Mouse (Mus musculus) left cerebral cortex, adult 2 months (tissue): ENCODE measurements around the gene Dqx1. TPM values are rescaled to one million over a fixed set of nuclear protein-coding genes. Genes with fewer than 3 reads are reported as not detected.
A peak's percentile ranks its signal among the peaks of the same experiment; 100 is the strongest.

Experiments used
- DNase-seq, 2 experiments: peaks; one replicate each; pipeline ENCODE4 v3.0.0; 2021 to 2022; ENCODE audit warnings: low spot score in 2 of 2, mixed read lengths in 1 of 2; ENCODE audit errors: extremely low spot score in 1 of 2
- H3K27ac ChIP-seq: fragments of 200-600 bp; 2 replicates; pipeline ENCODE4 v1.8.1; 2022
- H3K4me3 ChIP-seq: fragments of 200-600 bp; 2 replicates; pipeline ENCODE4 v1.8.1; 2022
- CTCF ChIP-seq: fragments of 200-600 bp; IDR thresholded peaks from 2 replicates; pipeline ENCODE4 v1.8.1; 2022; ENCODE audit warnings: antibody characterized with exemption, mild to moderate bottlenecking, moderate library complexity
- intact Hi-C: fragments of 180-260 bp; cut with DNase I; formaldehyde crosslinking; loops from one replicate; pipeline ENCODE4 v1.15.1; 2025
- total RNA-seq, 2 experiments: library from RNA; stranded (reverse); gene quantifications; 2 replicates each; pipeline ENCODE4 v1.2.3; 2021

Gene Dqx1
- total RNA-seq, 2 experiments from 2014 or later: 0.61 to 0.68 TPM

DNA sequence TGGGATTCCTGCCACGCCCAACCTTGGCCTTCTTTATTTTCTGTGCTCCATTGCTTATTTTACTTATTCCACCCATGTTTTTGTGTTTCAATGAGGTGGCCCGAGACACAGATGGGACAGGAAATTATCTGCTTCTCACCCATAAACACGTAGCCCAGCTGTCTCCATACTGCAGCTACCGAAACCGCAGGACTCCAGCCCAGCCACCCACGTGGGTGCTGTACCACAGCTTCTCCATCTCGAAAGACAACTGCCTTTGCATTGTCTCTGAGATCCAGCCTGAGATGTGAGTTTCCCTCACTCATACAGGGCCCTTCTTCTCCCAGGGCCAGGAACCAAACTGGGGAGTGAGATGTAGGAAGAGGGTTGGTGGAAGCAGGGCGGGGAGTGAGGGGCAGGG, 8.4 kb downstream of the Dqx1 start:
- no peak for DNase-seq
- intact Hi-C loops: no loop called here
- H3K27ac ChIP-seq: no peak overlapping the region
- TF ChIP-seq CTCF: no peak
- H3K4me3 ChIP-seq: no peak overlapping the region

DNA sequence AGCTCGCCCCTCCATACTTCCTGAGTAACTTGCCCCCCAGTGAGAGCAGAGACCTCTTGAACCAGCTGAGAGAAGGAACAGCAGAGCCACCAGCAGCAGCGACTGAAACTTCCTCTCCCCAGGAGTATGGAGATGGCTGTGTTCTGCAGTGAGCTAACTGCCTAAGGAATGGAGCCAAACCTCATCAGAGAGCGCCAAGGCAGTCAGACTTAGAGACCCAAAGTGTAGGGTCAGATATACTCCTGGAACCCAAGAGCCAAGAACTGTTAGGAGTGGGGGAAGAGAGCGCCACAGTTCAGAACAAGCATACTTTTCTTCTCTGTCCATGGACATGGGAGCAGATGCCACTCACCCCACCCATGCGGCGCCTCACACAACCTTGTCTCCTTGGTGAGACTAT, 8.8 kb downstream of the Dqx1 start:
- H3K27ac ChIP-seq: no peak overlapping the region
- intact Hi-C loops: no loop called here
- DNase-seq: no peak
- H3K4me3 ChIP-seq: no peak overlapping the region
- no peak for TF ChIP-seq CTCF

- Histone ChIP-seq H3K27ac (no peak overlapping the region), H3K4me3 (no peak overlapping the region)
- TF ChIP-seq CTCF: no peak
- no peak for DNase-seq
- intact Hi-C loops: no loop called here
These were observed 10.6 kb downstream of the Dqx1 start for GRCm38 (mm10) chr6:83068221-83068620.

DNA sequence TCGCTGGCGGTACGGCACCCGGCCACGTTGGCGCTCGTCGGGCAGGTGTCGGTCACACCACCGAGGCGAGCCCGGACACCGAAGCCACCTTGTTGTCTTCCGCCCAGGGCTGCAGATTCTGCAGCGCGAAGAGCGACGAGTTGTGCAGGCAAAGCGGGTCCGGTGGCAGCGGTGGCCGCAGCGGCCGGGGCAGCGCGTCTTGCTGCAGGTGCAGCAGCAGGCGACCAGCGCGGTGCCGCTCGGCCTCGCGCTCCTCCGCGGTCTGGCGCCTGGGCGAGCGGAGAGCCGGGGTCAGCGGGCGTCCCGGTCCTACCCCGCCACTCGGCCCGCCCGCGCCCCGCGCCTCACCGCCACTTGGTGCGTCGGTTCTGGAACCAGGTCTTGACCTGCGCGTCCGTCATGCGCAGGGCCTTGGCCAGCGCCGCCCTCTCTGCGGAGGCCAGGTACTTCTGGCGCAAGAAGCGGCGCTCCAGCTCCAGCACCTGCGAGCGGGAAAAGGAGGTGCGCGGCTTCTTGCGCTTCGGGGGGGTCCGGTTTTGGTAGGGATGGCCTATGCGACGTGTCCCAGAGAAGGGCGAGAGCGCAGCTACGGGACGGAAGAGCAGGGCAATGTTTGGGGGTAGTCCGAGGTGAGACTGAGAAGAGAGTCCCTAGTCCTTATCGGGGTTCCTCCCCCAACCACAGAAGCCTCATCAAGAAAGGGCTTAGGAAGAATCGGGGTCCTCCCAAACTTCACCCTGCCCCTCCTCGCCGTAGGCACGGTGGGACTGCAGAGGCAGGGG, 11.3 kb downstream of the Dqx1 start:
- no peak for DNase-seq
- Histone ChIP-seq H3K27ac (no peak overlapping the region), H3K4me3 (no peak overlapping the region)
- intact Hi-C loops: no loop called here
- TF ChIP-seq CTCF: no peak

DNA sequence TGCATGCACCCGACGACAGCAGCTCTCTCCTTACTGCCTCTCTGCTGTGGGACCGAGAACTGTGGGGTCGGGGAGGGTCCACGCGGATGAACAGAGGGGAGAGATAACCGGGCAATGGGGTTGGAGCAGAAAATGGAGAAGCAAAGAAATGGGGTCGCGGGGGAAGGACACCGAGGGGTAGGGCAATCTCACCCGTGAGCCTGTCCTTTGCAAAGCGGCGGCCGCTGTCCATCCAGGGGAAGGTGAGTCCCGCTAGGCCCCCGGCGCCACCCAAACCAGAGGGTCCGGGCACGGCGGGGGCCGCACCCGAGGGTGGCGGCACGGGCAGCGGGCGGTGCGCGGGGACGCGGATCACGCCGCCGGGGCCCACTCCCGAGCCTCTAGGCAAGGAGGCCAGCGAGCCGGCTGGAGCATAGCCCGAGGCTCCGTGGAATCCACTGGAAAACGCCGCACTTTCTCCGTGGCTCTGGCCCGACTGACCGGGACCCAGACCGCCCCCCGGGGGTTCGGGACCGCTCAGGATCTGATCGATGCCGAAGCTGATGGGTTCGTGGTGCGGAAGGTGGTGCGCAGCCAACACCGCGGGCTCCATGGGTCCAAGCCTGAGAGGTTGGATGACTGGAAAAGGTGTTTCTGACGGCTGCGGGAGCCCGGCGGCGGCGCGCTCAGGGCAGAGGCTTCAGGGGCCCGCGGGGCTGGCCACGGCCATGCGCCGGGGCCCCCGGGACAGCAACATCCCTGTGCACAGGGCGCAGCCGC, 12.0 kb downstream of the Dqx1 start:
- Histone ChIP-seq H3K4me3 (no peak overlapping the region), H3K27ac (no peak overlapping the region)
- no peak for DNase-seq
- TF ChIP-seq CTCF: no peak
- intact Hi-C loops: loop anchor here (10.0 kb wide), 1 partner anchor 645 kb away; the partner anchor contains the start of gene Vax2

DNA sequence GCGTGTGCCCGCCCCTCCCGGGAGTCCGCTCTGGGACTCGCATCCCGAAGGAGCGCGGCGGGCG, 12.4 kb downstream of the Dqx1 start, which contains the start of gene Tlx2:
TSS of gene Tlx2 (minus strand) at position 47 of the 64 bp plus-strand sequence.
- intact Hi-C loops: loop anchor here (10.0 kb wide), 1 partner anchor 645 kb away; the partner anchor contains the start of gene Vax2
- Histone ChIP-seq H3K4me3 (no peak within 1 kb of the TSS), H3K27ac (no peak within 1 kb of the TSS)
- no peak for TF ChIP-seq CTCF
- DNase-seq: no peak

DNA sequence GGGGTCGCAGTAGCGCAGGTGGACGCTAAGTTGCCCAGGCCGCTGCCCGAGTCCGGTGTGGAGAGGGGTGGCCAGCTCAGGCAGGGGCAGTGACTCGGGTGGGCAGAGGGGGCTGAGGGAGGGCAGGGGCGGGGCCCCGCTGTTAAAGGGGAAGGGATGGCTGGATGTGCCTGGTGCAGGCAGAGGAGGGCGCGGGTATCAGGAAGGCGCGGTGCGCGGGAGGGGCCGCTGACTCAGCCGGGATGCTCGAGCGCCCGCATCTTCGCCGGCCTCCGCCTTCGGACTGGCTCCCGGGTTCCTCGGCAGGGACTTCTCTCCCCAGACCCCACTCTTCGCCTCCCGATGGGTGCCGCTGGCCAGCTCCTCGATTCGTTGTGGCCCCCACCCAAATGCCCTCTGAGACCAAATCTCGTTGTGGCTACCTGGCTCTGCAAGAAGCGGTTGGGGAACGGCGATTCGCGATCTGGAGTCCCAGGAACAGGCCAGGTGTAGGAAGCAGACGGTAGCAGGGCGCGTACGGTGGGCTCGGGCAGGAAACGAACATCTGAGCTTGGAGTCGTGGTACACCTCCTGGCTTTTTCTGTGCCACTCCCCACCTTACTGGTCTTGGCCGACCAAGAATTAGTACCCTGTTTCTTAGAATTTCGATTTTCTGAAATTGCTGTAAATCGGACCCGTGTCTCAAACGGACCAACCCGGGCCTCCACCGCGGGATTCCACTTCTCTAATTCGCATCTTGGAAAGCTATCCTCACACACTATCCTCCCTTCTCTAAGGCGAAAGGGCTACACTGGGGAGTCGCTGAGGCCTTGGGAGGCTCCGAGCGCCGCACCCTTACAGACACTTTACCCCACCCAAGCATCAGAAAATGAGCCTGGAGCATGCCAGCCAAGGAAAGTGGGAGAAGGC, 12.9 kb downstream of the Dqx1 start:
- H3K4me3 ChIP-seq: no peak overlapping the region
- peak in 1 of 2 experiments; percentile 43 for DNase-seq

DNA sequence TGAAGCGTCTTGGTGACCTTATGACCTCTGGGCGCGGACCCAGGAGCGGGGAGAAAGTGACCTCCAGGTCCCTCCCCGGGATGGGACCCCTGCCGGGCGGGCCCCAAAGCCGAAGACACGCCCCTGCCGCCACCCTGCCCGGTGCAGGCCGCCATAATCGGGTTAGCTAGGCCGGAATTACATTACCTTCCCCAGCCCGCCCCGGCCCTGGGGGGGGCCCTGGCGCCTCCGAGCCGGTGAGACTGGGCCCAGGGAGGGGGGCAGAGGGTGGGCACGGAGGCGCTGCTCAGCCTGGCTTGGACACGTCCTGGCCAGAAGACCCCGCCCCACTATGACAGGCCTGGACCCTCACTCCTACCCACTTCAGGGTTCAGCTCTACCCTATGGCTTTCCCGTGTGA, 13.6 kb downstream of the Dqx1 start:
- intact Hi-C loops: loop anchor here (10.0 kb wide), 1 partner anchor 644 kb away; the partner anchor contains the start of gene Vax2
- TF ChIP-seq CTCF: no peak

More for the DNA sequence above, 12.9 kb downstream of the Dqx1 start:
- intact Hi-C loops: loop anchor here (10.0 kb wide), 1 partner anchor 644 kb away; the partner anchor contains the start of gene Vax2
- H3K27ac ChIP-seq: no peak overlapping the region
- no peak for TF ChIP-seq CTCF

DNA sequence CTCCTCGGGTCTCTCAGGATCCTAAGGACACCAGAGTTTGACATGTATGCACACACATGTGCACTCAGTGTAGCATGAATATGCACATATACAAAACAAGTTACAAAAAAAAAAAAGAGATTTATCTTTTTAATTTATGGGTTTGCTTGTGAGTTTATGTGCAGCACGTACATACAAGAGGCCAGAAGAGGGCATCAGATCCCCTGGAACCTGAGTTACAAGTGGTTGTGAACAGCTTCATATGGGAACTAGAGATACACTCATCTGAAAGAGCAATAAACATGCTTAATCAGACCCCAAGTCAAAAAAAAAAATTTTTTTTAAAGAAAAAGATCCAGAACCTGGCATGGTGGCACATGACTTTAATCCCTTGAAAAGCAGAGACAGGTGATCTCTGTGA, 17.3 kb downstream of the Dqx1 start:
- no peak; the same call in 1 of the 2 replicates for TF ChIP-seq CTCF
- intact Hi-C loops: loop anchor here (10.0 kb wide), 1 partner anchor 640 kb away; the partner anchor contains the start of gene Vax2
- DNase-seq: no peak
- H3K4me3 ChIP-seq: no peak overlapping the region
- H3K27ac ChIP-seq: no peak overlapping the region

More for the DNA sequence above, 13.6 kb downstream of the Dqx1 start:
- Histone ChIP-seq H3K4me3 (no peak overlapping the region), H3K27ac (no peak overlapping the region)
- DNase-seq: no peak

- Histone ChIP-seq H3K4me3 (peak within 1 kb of the TSS; percentile 84), H3K27ac (peak within 1 kb of the TSS; percentile 100)
- peak; percentile 39 to 56 for DNase-seq
- no peak for TF ChIP-seq CTCF
- intact Hi-C loops: loop anchor here (1.0 to 10.0 kb wide), 4 partner anchors 23 to 637 kb away; partner anchors contain the start of genes Aup1, Ccdc142, Gm42688 and Vax2
These were observed 20.1 kb downstream of the Dqx1 start, which contains the start of gene Pcgf1 for GRCm38 (mm10) chr6:83077630-83078323. Pcgf1 (plus strand) TSS chr6:83077869.

DNA sequence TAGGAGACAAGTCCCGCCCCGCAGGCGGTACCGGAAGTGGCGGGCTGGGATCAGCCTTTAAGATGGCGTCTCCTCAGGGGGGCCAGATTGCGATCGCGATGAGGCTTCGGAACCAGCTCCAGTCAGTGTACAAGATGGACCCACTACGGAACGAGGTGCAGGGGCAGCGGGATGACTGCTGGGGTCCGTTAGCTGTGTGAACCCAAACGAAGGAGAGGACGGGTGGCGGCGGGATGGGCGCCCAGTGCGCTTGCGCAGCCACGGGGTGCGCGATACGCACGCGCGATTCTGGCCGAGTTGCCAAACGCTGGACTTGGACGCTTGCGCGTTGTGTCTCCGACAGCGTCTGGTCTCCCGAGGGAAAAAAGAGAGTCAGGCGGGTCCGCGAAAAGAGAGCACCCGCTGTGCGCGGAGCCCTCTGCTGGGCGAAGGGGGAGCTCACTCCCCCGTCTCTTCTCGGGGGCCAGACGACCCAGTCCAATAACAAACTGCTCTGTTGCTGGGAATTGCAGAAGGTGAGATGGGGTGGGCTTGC, 20.7 kb downstream of the Dqx1 start:
- H3K27ac ChIP-seq: peak overlapping the region; percentile 100
- peak overlapping the region; percentile 84 for H3K4me3 ChIP-seq
- intact Hi-C loops: loop anchor here (1.0 to 10.0 kb wide), 4 partner anchors 22 to 636 kb away; partner anchors contain the start of genes Aup1, Ccdc142, Gm42688 and Vax2
- TF ChIP-seq CTCF: peak; percentile 63
- DNase-seq: peak; percentile 99
